Comparison of ENCODE assay signal across 10 mouse cellular contexts in the genomic region with DNA sequence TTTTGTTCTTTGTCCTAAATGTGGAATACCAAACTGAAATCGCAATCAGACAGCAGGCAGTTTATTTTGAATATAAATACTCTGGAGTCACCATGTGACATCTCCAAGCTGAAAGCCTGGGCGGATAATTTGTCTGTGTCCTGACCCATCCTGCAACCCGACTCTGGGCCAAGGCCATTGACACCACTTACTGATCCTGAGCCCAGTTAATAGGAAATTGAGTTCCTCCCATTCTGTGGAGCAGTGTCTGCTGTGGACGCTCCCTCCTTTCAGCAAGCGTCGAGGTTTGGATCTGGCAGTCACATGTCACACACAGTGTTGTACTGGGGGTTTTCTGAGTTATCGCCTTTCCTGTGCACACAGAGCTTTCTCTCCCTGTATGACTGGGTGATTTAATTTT.
DNase-seq lines count a peak whose midpoint lies in the region; ATAC-seq and TF ChIP-seq lines count a peak whose summit lies in the region.
"Had no signal": no experiment of that assay in that cellular context is flagged by ENCODE, and none has a peak within 500 bp of the region (broad histone marks: within the 10 kb centered on the region; RNA-seq: fewer than 3 reads in every experiment).

No protein-coding gene starts in this region.

- H3K27ac ChIP-seq in kidney, postnatal 0 days: no peak overlapping the region
- H3K27ac ChIP-seq in midbrain, embryonic 15.5 days: no peak overlapping the region
- H3K27ac ChIP-seq: forebrain, embryonic 10.5 days; hindbrain, embryonic 15.5 days had no signal

- peak; percentile 82 for DNase-seq in adrenal gland, adult 2 months
- DNase-seq in adrenal gland, postnatal 4 days (ENCODE audit: low spot score in 2 of 2): no peak
- peak; percentile 62 for DNase-seq in lung, postnatal 10 days
- no peak for DNase-seq in lung, adult 18-20 months
- peak; percentile 80 for DNase-seq in kidney, postnatal 0 days (ENCODE audit: low spot score)
- DNase-seq in left cerebral cortex, postnatal 4 days: no peak
- no peak for DNase-seq in right cerebral cortex, postnatal 10 days (ENCODE audit: low spot score in 2 of 2)

- no peak for TF ChIP-seq CTCF in kidney, postnatal 0 days (IDR thresholded peaks at IDR 0.05; ENCODE audit: low read depth)

- H3K9ac ChIP-seq in kidney, postnatal 0 days (ENCODE audit: low read depth, low read length): no peak overlapping the region
- no peak overlapping the region for H3K9ac ChIP-seq in midbrain, embryonic 15.5 days
- H3K9ac ChIP-seq: hindbrain, embryonic 15.5 days had no signal

- H3K27me3 ChIP-seq in kidney, postnatal 0 days (ENCODE audit: insufficient read depth, low read length): no peaks in the 10 kb centered on the region
- no peaks in the 10 kb centered on the region for H3K27me3 ChIP-seq in midbrain, embryonic 15.5 days (replicated peaks)
- H3K27me3 ChIP-seq: hindbrain, embryonic 15.5 days had no signal

- H3K36me3 ChIP-seq in kidney, postnatal 0 days (ENCODE audit: insufficient read depth, low read length): peaks cover 3% of the 10 kb centered on the region; the same call in 1 of the 2 replicates
- no peaks in the 10 kb centered on the region for H3K36me3 ChIP-seq in midbrain, embryonic 15.5 days (replicated peaks)
- H3K36me3 ChIP-seq: hindbrain, embryonic 15.5 days had no signal

- H3K9me3 ChIP-seq in kidney, postnatal 0 days (replicated peaks; ENCODE audit: low read length): no peaks in the 10 kb centered on the region
- H3K9me3 ChIP-seq in midbrain, embryonic 15.5 days: no peaks in the 10 kb centered on the region
- H3K9me3 ChIP-seq: forebrain, embryonic 10.5 days; hindbrain, embryonic 15.5 days had no signal

- peaks cover 12% of the 10 kb centered on the region for H3K4me1 ChIP-seq in kidney, postnatal 0 days (replicated peaks; ENCODE audit: insufficient read depth, low read length)
- peaks cover 8% of the 10 kb centered on the region; the same call in 1 of the 2 replicates for H3K4me1 ChIP-seq in midbrain, embryonic 15.5 days

- no peak overlapping the region for H3K4me3 ChIP-seq in kidney, postnatal 0 days (replicated peaks; ENCODE audit: low read depth, low read length)
- H3K4me3 ChIP-seq in midbrain, embryonic 15.5 days: no peak overlapping the region
- H3K4me3 ChIP-seq: forebrain, embryonic 10.5 days; hindbrain, embryonic 15.5 days had no signal

- intact Hi-C loops in left cerebral cortex, postnatal 4 days (cut with DNase I): no loop called here

- H3K4me2 ChIP-seq in kidney, postnatal 0 days (ENCODE audit: low read length): no peak overlapping the region
- no peak overlapping the region for H3K4me2 ChIP-seq in midbrain, embryonic 15.5 days
- H3K4me2 ChIP-seq: hindbrain, embryonic 15.5 days had no signal

- no peak for ATAC-seq in kidney, postnatal 0 days (replicated peaks; ENCODE audit: low FRiP score, low read depth)
- no peak for ATAC-seq in midbrain, embryonic 15.5 days (replicated peaks)

- 36% methylated on average over 7 of the region's 7 CpGs for WGBS in kidney, postnatal 0 days
- 76% methylated on average over 7 of the region's 7 CpGs for WGBS in midbrain, embryonic 15.5 days

Comparison
In these comparisons a context has a peak if more than half of its experiments do, and no peak if none do; other contexts are left out.
1. DNase-seq: peak in adrenal gland, adult 2 months (single experiment), lung, postnatal 10 days (single experiment) and kidney, postnatal 0 days (single experiment); none in adrenal gland, postnatal 4 days (0 of 2), lung, adult 18-20 months (0 of 2), left cerebral cortex, postnatal 4 days (single experiment) and right cerebral cortex, postnatal 10 days (0 of 2).